ENCODE assay signal across 8 mouse cellular contexts in genomic region chr19:45301432-45301732, GRCm38 (mm10).
DNase-seq lines count a peak whose midpoint lies in the region; ATAC-seq and TF ChIP-seq lines count a peak whose summit lies in the region.

No protein-coding gene starts in this region.

- H3K4me2 ChIP-seq in limb, embryonic 12.5 days: peak overlapping the region; percentile 98
- peak overlapping the region; percentile 99 for H3K4me2 ChIP-seq in stomach, embryonic 15.5 days

- peak overlapping the region; percentile 66 for H3K4me3 ChIP-seq in heart, adult 2 months
- H3K4me3 ChIP-seq in limb, embryonic 12.5 days (replicated peaks): peak overlapping the region; percentile 60
- H3K4me3 ChIP-seq in stomach, embryonic 15.5 days (replicated peaks): peak overlapping the region; percentile 58

- peak overlapping the region; percentile 66 for H3K9ac ChIP-seq in heart, adult 2 months (ENCODE audit: low read depth, low read length)
- H3K9ac ChIP-seq in limb, embryonic 12.5 days (replicated peaks): peak overlapping the region; percentile 68
- peak overlapping the region; percentile 34; the same call in 1 of the 2 replicates for H3K9ac ChIP-seq in stomach, embryonic 15.5 days

- ATAC-seq in limb, embryonic 12.5 days (ENCODE audit: insufficient number of reproducible peaks, insufficient read depth, low FRiP score, low TSS enrichment, low read depth): no peak
- ATAC-seq in stomach, embryonic 15.5 days (ENCODE audit: insufficient read depth, low FRiP score, low read depth): no peak

- intact Hi-C loops in heart, adult 2 months (cut with DNase I): loop anchor here (2.0 to 5.0 kb wide), 3 partner anchors 81 to 246 kb away; no protein-coding TSS in a partner anchor
- intact Hi-C loops in heart, postnatal 36 days (cut with DNase I): loop anchor here (1.0 to 2.0 kb wide), 3 partner anchors 18 to 135 kb away; no protein-coding TSS in a partner anchor

- no peak for DNase-seq in heart, adult 2 months
- DNase-seq in heart, postnatal 36 days: no peak
- DNase-seq in right cerebral cortex, postnatal 14 days: peak; percentile 50
- no peak for DNase-seq in right cerebral cortex, postnatal 36 days (ENCODE audit: low spot score in 2 of 2)
- no peak for DNase-seq in kidney, postnatal 14 days
- no peak for DNase-seq in adrenal gland, postnatal 25 days

- H3K79me2 ChIP-seq in heart, adult 2 months (replicated peaks; ENCODE audit: control insufficient read depth, insufficient read depth, low read length): no peaks in the 10 kb centered on the region

- 7% methylated on average over 12 of the region's 16 CpGs for WGBS in heart, adult 2 months
- WGBS in limb, embryonic 12.5 days: 4% methylated on average over 16 of the region's 16 CpGs
- WGBS in stomach, embryonic 15.5 days: 1% methylated on average over 16 of the region's 16 CpGs

- no peaks in the 10 kb centered on the region for H3K9me3 ChIP-seq in limb, embryonic 12.5 days
- H3K9me3 ChIP-seq in stomach, embryonic 15.5 days: no peaks in the 10 kb centered on the region

- no peak for TF ChIP-seq EP300 in heart, adult 2 months (IDR thresholded peaks at IDR 0.05; ENCODE audit: insufficient read depth, low read depth, low read length)

- no peaks in the 10 kb centered on the region; the same call in 1 of the 2 replicates for H3K27me3 ChIP-seq in heart, adult 2 months (ENCODE audit: control insufficient read depth, insufficient read depth, low read length)
- H3K27me3 ChIP-seq in limb, embryonic 12.5 days: peaks cover 98% of the 10 kb centered on the region
- peaks cover 53% of the 10 kb centered on the region for H3K27me3 ChIP-seq in stomach, embryonic 15.5 days (replicated peaks)

- no peak for TF ChIP-seq CTCF in heart, adult 2 months (IDR thresholded peaks at IDR 0.05)

- no peaks in the 10 kb centered on the region for H3K36me3 ChIP-seq in heart, adult 2 months (ENCODE audit: control insufficient read depth, insufficient read depth, low read length)
- H3K36me3 ChIP-seq in limb, embryonic 12.5 days: no peaks in the 10 kb centered on the region
- H3K36me3 ChIP-seq in stomach, embryonic 15.5 days: no peaks in the 10 kb centered on the region

- H3K4me1 ChIP-seq in heart, adult 2 months (ENCODE audit: control insufficient read depth, insufficient read depth, low read length): peaks cover 5% of the 10 kb centered on the region
- H3K4me1 ChIP-seq in limb, embryonic 12.5 days (replicated peaks): peaks cover 16% of the 10 kb centered on the region
- H3K4me1 ChIP-seq in stomach, embryonic 15.5 days: peaks cover 18% of the 10 kb centered on the region

- no peak for TF ChIP-seq POLR2A in heart, adult 2 months (IDR thresholded peaks at IDR 0.05; ENCODE audit: insufficient read depth, low read depth, low read length)

- H3K27ac ChIP-seq in heart, adult 2 months: peak overlapping the region; percentile 75; the same call in 1 of the 2 replicates
- H3K27ac ChIP-seq in limb, embryonic 12.5 days: peak overlapping the region; percentile 66
- peak overlapping the region; percentile 73 for H3K27ac ChIP-seq in stomach, embryonic 15.5 days
